Mouse (Mus musculus) midbrain, postnatal 0 days (tissue): ENCODE results near the gene Col6a5. TPM values are rescaled to one million over a fixed set of nuclear protein-coding genes. Genes with fewer than 3 reads are reported as not detected.

Experiments used
- ATAC-seq: fragments of 200-750 bp; cut with Nextera tagmentation; 2 replicates; pipeline ENCODE4 v1.8.0; 2017; ENCODE audit warnings: moderate number of reproducible peaks, mild to moderate bottlenecking, moderate TSS enrichment, moderate library complexity; ENCODE audit not compliant: low FRiP score
- DNase-seq: peaks from one replicate; pipeline ENCODE4 v3.0.0-alpha.2; 2015; ENCODE audit warnings: low spot score
- H3K27ac ChIP-seq: fragments of 300-500 bp; sonication (generic); 2 replicates; pipeline ENCODE4 v1.5.1; 2014; ENCODE audit warnings: low read depth, mild to moderate bottlenecking, low read length, mixed read lengths
- H3K27me3 ChIP-seq: fragments of 300-500 bp; sonication (generic); 2 replicates; pipeline ENCODE4 v1.6.1; 2014; ENCODE audit warnings: low read length, control low read depth, mixed read lengths; ENCODE audit not compliant: insufficient read depth
- H3K36me3 ChIP-seq: fragments of 300-500 bp; sonication (generic); 2 replicates; pipeline ENCODE4 v1.6.1; 2014; ENCODE audit warnings: low read length, control low read depth, mixed read lengths; ENCODE audit not compliant: insufficient read depth
- H3K4me1 ChIP-seq: fragments of 300-500 bp; sonication (generic); 2 replicates; pipeline ENCODE4 v1.6.1; 2014; ENCODE audit warnings: mild to moderate bottlenecking, control low read depth, antibody characterized with exemption, low read length, mixed read lengths; ENCODE audit not compliant: insufficient read depth
- H3K4me2 ChIP-seq: fragments of 300-500 bp; sonication (generic); 2 replicates; pipeline ENCODE4 v1.6.1; 2014; ENCODE audit warnings: low read depth, mild to moderate bottlenecking, low read length, mixed read lengths; ENCODE audit not compliant: poor library complexity, severe bottlenecking
- H3K4me3 ChIP-seq: fragments of 300-500 bp; sonication (generic); 2 replicates; pipeline ENCODE4 v1.5.1; 2014; ENCODE audit warnings: low read depth, mild to moderate bottlenecking, low read length, moderate library complexity
- H3K9ac ChIP-seq: fragments of 300-500 bp; sonication (generic); replicated peaks from 2 replicates; pipeline ENCODE4 v1.6.1; 2014; ENCODE audit warnings: mild to moderate bottlenecking, low read length, moderate library complexity, mixed read lengths; ENCODE audit not compliant: poor library complexity, severe bottlenecking
- H3K9me3 ChIP-seq: fragments of 300-500 bp; sonication (generic); 2 replicates; pipeline ENCODE4 v1.6.1; 2016; ENCODE audit warnings: low read length, control low read depth
- CTCF ChIP-seq: IDR thresholded peaks from 2 replicates; pipeline ENCODE4 v1.5.1; 2016; ENCODE audit warnings: antibody characterized with exemption, mild to moderate bottlenecking
- WGBS: fragments of 180-500 bp; shearing (Covaris S2); extraction: QIAGEN DNeasy Blood & Tissue Kit; methylation state at CpG from one replicate; pipeline ENCODE4 v1.1.7; 2014; 5-methylcytosine and 5-hydroxymethylcytosine counted together
- polyA plus RNA-seq: library from polyadenylated mRNA; unstranded; fragments of >200 nt; fragmentation: Nextera tagmentation; extraction: Ambion mirVana; gene quantifications from 2 replicates; pipeline ENCODE4 v1.2.1, GENCODE M21; 2015
- total RNA-seq: library from RNA; depleted of rRNA; stranded (reverse); fragments of >200 nt; gene quantifications from 2 replicates; pipeline ENCODE4 v1.2.3, GENCODE M21; 2014

The Col6a5 gene
- total and polyA plus RNA-seq, 2 experiments from 2014 or later = 0.36 to 0.49 TPM

GRCm38 (mm10) chr9:105834799-105835198 lies 125.6 kb downstream of the Col6a5 start:
- Histone ChIP-seq H3K27me3 (no peaks in the 10 kb centered on the region), H3K9ac (no peak overlapping the region), H3K36me3 (no peaks in the 10 kb centered on the region), H3K4me3 (no peak overlapping the region), H3K27ac (no peak overlapping the region), H3K4me2 (no peak overlapping the region), H3K9me3 (no peaks in the 10 kb centered on the region), H3K4me1 (no peaks in the 10 kb centered on the region)
- 50% methylated on average over 4 of the region's 4 CpGs for WGBS
- ATAC-seq (no peak), DNase-seq (peak; percentile 32)
- TF ChIP-seq CTCF = peak; percentile 64

DNA sequence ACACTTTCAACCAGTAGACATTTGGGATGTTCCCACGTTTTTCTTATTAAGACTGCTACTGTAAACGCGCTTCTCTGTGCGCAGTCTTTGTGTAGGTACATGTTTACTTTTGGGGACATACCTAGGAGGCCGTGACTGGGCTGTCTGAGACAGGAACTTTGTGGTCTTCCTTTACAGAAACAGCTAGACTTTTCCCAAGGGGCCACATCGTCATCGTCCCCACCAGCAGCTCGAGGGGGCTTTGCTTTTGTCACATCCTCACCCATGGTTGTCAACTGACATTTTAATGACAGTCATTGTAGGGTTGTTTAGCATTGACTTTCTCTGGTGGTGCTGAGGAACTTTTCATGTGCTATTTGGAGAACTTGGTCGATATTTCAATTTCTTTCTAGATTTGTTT lies 129.2 kb downstream of the Col6a5 start:
- Histone ChIP-seq H3K4me3 (no peak overlapping the region), H3K9me3 (no peaks in the 10 kb centered on the region), H3K27ac (no peak overlapping the region), H3K36me3 (no peaks in the 10 kb centered on the region), H3K4me2 (no peak overlapping the region), H3K4me1 (no peaks in the 10 kb centered on the region), H3K9ac (no peak overlapping the region), H3K27me3 (no peaks in the 10 kb centered on the region)
- no peak for TF ChIP-seq CTCF
- WGBS = 87% methylated on average over 9 of the region's 9 CpGs
- ATAC-seq (no peak), DNase-seq (no peak)

GRCm38 (mm10) chr9:105827791-105828385 lies 132.6 kb downstream of the Col6a5 start, which contains the start of gene Col6a6:
Gene Col6a6 (minus strand): TSS chr9:105828160.
- no peak within 1 kb of the TSS for H3K9ac ChIP-seq
- no peaks in the 10 kb centered on the region for H3K4me1 ChIP-seq
- 0 out of 2 replicates have a peak within 1 kb of the TSS, but pooled peaks have one; percentile 24 for H3K4me2 ChIP-seq
- DNase-seq (no peak), ATAC-seq (no peak)
- H3K27me3 ChIP-seq = no peaks in the 10 kb centered on the region
- no peaks in the 10 kb centered on the region for H3K36me3 ChIP-seq
- WGBS = 19% methylated on average over 20 of the region's 20 CpGs
- no peak within 1 kb of the TSS for H3K27ac ChIP-seq
- no peak for TF ChIP-seq CTCF
- H3K4me3 ChIP-seq = no peak within 1 kb of the TSS
- H3K9me3 ChIP-seq = no peaks in the 10 kb centered on the region

GRCm38 (mm10) chr9:105827076-105827647 lies 133.3 kb downstream of the Col6a5 start:
- ATAC-seq (no peak), DNase-seq (no peak)
- Histone ChIP-seq H3K9ac (no peak overlapping the region), H3K27me3 (no peaks in the 10 kb centered on the region), H3K4me3 (no peak overlapping the region), H3K9me3 (no peaks in the 10 kb centered on the region), H3K4me1 (no peaks in the 10 kb centered on the region), H3K27ac (no peak overlapping the region), H3K4me2 (no peak overlapping the region), H3K36me3 (no peaks in the 10 kb centered on the region)
- TF ChIP-seq CTCF = no peak
- 63% methylated on average over 8 of the region's 8 CpGs for WGBS

GRCm38 (mm10) chr9:105820711-105821110 lies 139.7 kb downstream of the Col6a5 start:
- no peak overlapping the region for H3K9ac ChIP-seq
- H3K27ac ChIP-seq = no peak overlapping the region
- no peak for TF ChIP-seq CTCF
- H3K4me3 ChIP-seq = no peak overlapping the region
- 93% methylated on average over 6 of the region's 6 CpGs for WGBS
- no peaks in the 10 kb centered on the region for H3K9me3 ChIP-seq
- no peak overlapping the region for H3K4me2 ChIP-seq
- no peaks in the 10 kb centered on the region for H3K36me3 ChIP-seq
- ATAC-seq (no peak), DNase-seq (no peak)
- no peaks in the 10 kb centered on the region for H3K27me3 ChIP-seq
- H3K4me1 ChIP-seq = no peaks in the 10 kb centered on the region

GRCm38 (mm10) chr9:105819155-105819709 lies 141.2 kb downstream of the Col6a5 start:
- H3K4me1 ChIP-seq = no peaks in the 10 kb centered on the region
- H3K27ac ChIP-seq = no peak overlapping the region
- no peak for DNase-seq
- H3K9ac ChIP-seq = no peak overlapping the region
- no peak for ATAC-seq
- no peak for TF ChIP-seq CTCF
- H3K9me3 ChIP-seq = no peaks in the 10 kb centered on the region
- WGBS = 73% methylated on average over 29 of the region's 29 CpGs
- no peaks in the 10 kb centered on the region for H3K27me3 ChIP-seq
- H3K36me3 ChIP-seq = no peaks in the 10 kb centered on the region
- H3K4me2 ChIP-seq = no peak overlapping the region
- no peak overlapping the region for H3K4me3 ChIP-seq
